Mouse (Mus musculus): Measurements from ENCODE around the gene Tsga10ip.
A peak's percentile ranks its signal among the peaks of the same experiment; 100 is the strongest.

The Tsga10ip gene

GRCm38 (mm10) chr19:5402293-5402692 is at the start of gene Tsga10ip:
Gene Tsga10ip (minus strand): TSS chr19:5402526.
- DNase-seq (ENCODE audit: low spot score): no peak

DNA sequence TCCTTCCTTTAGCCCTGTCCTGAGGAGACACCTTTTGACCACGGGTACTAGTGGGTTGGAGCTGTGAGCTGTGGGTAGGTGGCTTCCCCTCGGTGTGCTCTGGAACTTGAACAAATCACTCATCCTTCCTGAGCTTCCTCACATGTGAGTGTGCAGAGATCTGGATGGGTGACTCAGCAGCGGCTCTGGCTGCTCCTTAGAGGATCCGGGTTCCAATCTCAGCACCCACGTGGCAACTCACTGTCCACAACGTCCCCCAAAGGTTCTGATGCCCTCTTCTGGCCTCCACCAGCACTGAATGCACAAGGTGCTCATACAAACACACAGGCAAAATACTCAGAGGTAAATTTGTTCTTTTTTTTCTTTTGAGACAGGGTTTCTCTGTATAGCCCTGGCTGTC is 49.4 kb upstream of the Tsga10ip start:
- no peak for DNase-seq (ENCODE audit: low spot score)

DNA sequence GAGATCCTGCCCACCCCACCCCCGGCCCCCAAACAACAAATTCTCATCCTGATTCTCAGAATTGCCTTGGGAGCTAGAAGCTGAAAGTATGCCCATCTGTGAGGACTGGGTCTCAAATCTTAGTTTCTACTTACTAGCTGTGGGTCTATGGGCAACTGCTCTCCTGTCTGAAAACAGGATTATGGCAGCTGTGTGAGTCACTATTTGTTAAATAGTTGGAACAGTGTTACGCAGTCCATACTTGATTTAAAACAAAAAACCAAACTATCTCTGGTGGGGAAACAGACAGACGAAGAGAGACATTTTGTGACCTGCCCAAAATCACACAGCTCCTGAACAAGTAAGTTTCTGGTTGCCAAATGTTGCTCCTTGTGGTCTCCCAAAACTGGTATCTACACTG is 47.3 kb upstream of the Tsga10ip start:
- DNase-seq (ENCODE audit: low spot score): no peak

GRCm38 (mm10) chr19:5448354-5449150 is 46.2 kb upstream of the Tsga10ip start:
- DNase-seq (ENCODE audit: low spot score): no peak

DNA sequence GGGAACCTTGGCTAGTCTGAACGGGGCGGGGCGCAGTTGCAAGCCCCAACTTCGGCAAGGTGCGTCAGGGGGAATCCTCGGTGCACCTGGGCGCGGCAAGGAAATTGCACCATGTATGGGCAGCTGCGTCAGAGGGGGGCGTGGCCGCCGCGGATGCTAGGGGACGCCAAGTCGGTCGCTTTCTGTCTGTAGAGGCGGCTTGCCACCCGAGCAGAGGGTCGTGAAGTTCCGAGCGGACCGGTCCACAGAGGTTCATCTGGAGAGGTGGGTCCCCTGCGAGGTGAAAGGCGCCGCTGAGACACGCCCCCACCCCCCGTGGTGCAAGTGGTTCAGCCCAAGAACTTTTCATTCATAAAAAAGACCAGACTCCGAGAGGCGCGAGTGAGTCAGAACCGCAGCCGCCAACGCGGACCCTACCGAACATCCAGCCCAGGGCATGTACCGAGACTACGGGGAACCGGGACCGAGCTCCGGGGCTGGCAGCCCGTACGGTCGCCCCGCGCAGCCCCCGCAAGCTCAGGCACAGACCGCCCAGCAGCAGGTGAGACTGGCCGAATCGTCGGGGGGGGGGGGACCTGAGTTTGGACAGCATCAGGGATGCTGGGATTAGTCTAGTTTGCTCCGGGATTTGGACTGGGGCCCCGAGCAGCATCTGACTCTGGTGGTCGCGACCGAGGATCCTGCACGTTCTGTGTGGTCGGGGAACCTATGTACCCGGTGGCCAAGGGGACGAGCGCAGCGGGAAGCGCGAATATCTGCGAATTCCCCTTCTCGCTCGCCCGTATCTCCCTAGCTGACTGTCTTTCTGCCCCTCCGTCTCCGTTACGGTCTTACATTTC is 45.4 kb upstream of the Tsga10ip start, which contains the start of gene Fosl1:
Gene Fosl1, plus strand, starts transcription at position 33 of the 839 bp plus-strand sequence.
- peak; percentile 70 for DNase-seq (ENCODE audit: low spot score)

DNA sequence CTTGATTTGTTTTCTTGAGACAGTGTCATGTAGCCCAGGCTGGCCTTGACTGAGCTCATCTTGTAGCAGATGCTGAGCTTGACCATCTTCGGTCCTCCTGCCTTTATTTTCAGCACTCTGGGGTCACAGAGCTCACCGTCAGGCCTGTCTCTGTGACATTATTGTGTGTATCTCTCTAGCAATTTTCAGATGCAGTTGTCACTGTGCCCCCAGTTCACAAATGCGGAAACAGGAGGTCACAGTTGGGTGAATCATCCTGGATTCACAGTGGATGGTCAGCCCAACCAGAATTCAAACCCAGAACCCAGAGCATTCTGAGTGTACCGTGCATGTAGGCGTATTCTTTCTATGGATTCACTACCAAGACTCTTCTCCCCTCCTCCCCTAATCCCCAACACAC is 43.4 kb upstream of the Tsga10ip start:
- DNase-seq (ENCODE audit: low spot score): no peak

- no peak for DNase-seq (ENCODE audit: low spot score)
Observed at GRCm38 (mm10) chr19:5444954-5445353, 42.6 kb upstream of the Tsga10ip start.

GRCm38 (mm10) chr19:5444371-5444908 is 42.1 kb upstream of the Tsga10ip start:
- DNase-seq (ENCODE audit: low spot score): no peak

DNA sequence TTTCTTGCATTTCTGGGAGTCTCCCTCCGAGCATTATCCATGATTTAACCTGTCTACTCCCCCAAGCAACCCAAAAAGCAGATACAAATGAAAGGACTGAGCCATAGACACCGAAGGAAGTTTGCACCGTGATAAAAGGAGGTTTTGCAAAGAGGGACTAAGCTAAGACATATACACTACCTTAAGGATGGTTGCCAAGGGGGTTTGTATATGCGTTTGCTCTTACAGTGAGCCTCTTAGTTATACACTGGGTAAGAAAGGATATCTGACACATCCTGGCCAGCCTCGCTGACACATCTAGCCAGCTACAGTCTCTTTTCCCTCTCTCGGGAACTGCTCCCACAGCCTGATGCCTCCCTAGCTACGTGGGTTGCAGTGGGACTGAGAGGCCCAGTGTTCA is 31.6 kb upstream of the Tsga10ip start:
- DNase-seq (ENCODE audit: low spot score): no peak

DNA sequence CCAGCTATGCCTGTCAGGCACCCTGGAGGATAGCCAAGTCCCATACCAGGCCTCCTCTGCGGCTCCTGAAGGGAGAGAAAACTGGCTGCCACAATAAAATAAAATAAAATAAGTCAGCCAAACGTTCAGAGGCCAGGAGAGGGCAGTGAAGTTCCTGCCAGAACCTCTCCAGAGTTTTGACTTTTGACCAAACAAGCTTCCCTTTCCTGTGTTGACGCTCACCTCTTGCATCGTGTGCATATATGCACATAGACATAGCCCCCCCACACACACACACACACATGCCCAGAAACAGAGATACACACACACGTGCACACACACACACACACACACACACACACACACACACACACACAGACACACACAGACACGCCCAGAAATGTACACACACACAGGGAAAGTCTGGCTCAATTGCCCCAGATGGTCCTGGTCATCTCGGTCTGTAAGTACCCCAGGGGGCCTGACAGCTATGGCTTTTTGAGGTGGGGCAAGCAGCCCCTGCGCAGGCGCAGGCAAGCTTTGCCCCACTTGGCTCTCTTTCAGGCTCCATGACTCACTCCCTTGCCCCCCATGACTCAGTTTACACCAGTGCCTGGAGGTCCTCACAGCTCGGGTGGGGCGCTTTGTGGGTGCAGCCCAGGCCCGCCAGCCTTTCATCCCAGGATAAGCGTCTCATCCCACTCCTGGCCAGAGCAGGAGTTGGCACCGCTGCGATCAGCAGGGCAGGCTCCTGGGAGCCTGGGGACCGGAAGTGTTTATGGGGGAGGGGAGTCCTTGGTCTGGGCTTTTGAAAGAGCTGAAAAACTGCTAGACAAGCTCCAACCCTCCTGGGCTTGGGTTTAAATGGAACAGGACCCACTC is 30.9 kb upstream of the Tsga10ip start:
- no peak for DNase-seq (ENCODE audit: low spot score)

GRCm38 (mm10) chr19:5431911-5432464 is 29.7 kb upstream of the Tsga10ip start:
- DNase-seq (ENCODE audit: low spot score): no peak

GRCm38 (mm10) chr19:5430408-5430807 is 28.1 kb upstream of the Tsga10ip start:
- DNase-seq (ENCODE audit: low spot score): no peak

DNA sequence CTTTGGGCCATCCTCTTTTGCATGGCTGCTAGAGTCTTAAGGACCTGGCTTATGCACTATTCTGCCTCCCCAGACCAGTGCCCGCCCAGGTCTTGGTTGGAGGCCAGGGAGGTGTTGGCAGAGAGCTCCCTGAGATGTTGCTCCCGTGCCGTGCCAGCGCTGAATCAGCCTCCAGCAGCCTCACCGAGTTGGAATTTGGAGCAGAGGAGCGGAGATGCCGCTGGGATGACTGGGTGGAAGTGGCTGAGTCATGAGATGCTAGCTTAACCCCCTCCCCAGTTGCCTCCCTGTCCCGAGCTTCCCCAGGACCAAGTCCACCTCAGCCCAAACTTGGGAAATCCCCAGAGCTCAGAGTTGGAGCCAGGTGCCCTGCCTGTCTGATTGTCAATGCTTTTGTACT is 27.5 kb upstream of the Tsga10ip start:
- DNase-seq (ENCODE audit: low spot score): no peak

DNA sequence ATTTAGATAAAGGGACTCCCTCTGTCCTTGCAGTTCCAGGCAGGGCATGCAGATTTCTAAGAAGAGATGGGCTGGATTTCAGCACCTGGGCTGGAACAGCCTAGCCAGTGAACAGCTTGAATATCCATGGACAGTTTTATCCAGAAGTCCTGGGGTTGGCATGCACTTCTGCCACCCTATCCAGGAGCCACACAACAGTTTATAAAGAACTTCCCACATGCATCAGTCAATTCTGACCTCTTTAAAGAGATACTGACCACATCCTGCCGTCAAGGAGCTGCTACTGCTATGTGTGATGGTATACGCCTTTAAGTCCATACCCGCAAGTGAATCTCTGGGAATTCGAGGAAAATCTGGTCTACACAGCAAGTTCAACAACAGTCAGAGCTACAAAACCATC is 26.9 kb upstream of the Tsga10ip start:
- DNase-seq (ENCODE audit: low spot score): no peak

DNA sequence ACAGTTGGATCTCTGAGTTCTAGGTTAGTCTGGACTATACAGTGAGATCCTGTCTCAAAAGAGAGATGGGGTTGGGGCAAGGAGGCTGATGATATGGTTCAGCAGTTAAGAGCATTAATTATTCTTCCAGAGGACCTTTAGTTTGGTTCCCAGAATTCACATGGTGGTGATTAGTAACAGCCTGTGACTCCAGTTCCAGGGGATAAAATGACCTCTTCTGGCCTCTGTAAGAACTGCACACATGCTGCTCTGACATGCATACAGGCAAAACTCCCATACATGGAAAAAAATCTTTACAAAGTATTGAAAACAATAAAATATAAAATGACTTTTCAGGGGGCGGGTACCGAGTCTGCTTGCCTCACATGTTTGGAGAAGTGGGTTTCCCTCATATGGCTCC is 25.8 kb upstream of the Tsga10ip start:
- no peak for DNase-seq (ENCODE audit: low spot score)

DNA sequence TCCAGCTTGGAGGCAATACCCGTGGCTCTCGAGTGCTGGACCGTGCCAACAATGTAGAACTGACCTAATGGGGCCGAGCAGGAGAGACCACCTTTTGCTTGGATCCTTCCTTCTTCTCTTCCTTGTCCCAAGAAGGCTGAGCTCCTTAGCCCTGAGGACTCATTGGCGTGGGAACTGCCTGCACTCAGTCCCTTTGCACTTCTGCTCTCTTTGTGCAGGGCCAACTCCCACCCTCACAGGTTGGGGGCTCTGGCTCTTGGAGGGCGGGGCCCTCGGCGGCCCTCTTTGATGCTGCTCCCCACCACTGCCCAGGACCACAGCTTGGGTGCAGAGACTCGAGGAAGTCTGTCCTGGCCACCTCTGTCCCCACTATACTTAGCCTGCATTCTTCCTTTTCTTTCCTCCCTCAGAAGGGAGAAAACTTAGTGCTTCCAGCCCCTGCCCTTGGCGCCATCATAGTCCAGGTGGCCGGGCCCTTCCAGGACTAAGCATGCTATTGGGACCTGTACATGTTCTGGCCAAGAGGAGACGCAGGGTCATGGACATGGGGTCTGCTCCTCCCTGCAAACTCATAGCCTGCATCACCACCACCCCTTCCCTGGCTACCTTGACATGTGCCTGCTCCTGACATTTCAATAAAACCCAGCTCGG is 24.4 kb upstream of the Tsga10ip start:
- no peak for DNase-seq (ENCODE audit: low spot score)

- DNase-seq (ENCODE audit: low spot score): no peak
Observed at GRCm38 (mm10) chr19:5425906-5426565, 23.7 kb upstream of the Tsga10ip start.

DNA sequence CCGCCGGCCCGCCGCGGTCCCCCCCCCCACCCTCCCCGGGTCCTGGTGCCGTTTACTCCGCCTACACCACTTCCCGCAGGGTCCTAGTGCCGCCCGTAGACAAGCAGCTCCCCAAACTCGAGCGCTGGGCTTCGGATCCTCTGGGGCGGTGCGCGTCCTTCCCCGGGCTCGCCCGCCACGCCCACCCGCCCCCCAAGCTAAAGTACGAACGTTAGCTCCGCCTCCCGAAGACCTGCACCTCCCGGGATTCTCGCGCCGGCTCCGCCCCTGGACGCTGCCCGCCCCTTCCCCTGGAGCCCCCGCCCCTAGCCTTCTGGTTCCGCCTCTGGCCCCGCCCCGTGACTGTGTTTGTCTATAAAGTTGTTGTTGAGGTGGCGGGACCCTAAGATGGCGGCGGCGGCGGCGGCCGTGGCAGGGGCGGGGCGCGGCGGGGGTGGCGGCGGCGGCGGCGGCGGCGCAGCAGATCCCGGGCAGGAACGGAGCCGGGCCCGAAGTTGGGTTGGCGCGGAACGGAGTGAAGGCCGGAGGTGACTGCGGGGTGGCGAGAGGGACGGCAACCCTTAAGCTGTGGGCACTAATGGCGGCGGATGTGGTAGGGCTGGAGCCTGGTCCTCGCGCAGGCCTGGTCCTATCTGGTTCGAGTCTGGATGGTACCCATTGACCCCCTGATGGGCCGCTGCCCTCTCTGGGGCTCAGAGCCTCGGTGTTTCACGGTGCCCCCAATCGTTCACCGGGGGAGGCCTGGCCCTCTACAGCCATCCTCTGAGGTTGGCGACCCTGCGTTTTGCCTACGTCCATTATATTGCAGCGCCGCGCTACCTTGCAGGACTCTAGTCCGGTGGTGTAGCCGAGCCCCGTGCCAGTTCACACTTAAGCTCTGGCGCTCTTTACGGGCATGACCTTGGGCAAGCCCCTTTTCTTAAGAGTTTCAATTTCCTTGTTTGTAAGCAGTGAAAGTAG is 22.7 kb upstream of the Tsga10ip start, which contains the start of the genes Drap1 and AI837181:
Gene Drap1, minus strand, starts transcription at position 198 of the 960 bp plus-strand sequence.
Gene AI837181, plus strand, starts transcription at position 363 of the 960 bp plus-strand sequence.
- peak; percentile 94 for DNase-seq (ENCODE audit: low spot score)
